Mouse (Mus musculus) embryo, embryonic 11.5 days (tissue): ENCODE results near the gene Hnrnph1.
A peak's percentile ranks its signal among the peaks of the same experiment; 100 is the strongest.
"Not testable (repeated sequence)": the region's sequence is repeated elsewhere in the genome, so short reads cannot be mapped to it uniquely, and the experiment has no call there.

Source experiments
- DNase-seq: peaks from one replicate; pipeline ENCODE4 v3.0.0-alpha.2; 2012; ENCODE audit warnings: low read depth, low spot score

Gene Hnrnph1

DNA sequence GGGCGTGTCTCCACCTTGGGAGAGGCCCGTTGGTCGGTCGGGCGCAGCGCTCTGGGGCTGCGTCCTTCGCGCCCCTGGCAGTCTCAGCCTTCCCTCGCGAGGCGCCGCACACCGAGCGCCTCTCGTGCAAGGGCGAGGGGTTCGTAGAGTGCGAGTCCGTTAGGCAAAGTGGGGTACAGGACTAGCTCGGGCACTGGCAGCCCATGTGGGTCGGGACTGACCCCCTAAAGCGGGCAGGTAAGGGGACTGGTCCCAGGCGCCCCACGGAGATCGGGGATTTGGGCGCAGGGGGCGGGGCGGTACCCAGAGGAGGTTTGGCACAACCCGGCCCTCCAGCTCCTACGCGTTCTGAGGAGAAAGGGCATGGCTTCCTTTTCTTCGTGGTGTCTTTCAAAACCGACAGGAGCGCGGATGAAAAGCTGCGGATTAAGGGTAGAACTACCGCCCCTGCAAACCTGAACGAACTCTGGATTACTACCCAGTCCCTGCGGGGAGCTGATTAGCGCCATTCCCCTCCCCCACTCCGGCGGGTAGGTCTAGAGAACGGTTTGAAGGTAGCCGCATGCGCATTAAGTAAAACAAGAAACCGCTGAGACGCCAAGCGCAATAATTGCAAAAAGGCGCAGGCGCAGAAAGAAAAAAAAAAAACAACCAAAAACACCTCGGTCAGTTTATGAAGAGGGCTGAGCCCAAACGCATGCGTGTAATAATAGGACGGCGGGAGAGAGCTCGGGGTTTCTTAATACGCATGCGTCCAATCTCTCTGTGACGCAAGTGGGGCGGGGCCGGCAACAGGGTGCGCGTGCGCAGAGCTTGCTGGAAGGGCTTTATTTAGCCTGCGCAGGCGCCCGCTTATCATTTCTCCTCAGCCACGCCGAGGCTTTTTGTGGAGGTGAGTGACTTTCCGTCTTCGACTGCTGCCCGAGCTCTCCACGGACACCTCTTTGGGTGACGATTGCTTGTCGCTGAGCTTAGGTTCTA lies at the start of gene Hnrnph1:
Gene Hnrnph1 (plus strand): TSS at position 80 of the 981 bp plus-strand sequence.
- DNase-seq: peak; percentile 98

- no peak for DNase-seq
These were observed 48.6 kb upstream of the Hnrnph1 start for GRCm38 (mm10) chr11:50328075-50328625.

- no peak for DNase-seq
These were observed 47.4 kb upstream of the Hnrnph1 start for GRCm38 (mm10) chr11:50329378-50329777.

- DNase-seq: no peak
These were observed 43.6 kb upstream of the Hnrnph1 start for GRCm38 (mm10) chr11:50333181-50333580.

DNA sequence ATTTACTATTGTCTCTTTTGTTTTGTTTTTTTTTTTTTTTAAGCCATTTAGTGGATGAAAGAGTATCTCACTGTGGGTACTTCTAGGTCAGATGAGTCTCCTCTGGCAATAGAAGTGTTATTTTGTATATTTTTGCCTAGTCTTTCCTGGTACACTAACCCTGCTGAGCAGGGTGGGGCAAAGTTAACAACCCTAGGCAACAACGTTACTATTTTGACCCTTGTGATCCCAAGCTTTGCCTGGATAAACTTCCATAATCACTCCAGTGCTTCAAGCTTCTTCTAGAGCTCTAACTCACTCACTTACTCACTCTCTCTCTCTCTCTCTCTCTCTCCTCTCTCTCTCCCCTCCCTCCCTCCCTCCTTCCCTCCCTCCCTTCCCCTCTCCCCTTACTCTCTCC lies 40.7 kb upstream of the Hnrnph1 start:
- no peak for DNase-seq

DNA sequence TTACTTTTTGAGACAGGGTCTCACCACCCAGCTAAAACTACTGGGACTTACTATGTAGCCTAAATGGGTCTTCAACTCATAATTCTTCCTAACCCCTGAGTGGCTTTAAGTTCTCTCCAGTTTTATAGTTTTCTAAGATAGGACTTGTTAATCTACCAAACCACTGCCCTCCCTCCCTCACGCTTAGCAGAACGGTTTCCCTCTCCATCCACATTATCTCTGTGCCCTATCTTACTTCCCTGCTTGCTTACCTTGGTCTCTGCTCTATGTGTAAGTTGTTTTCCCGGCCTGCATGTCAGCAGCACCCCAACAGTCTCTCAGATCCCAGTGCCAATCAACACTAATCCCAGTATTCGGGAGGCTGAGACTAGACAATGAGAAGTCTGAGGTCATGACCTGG lies 39.9 kb upstream of the Hnrnph1 start:
- no peak for DNase-seq

DNA sequence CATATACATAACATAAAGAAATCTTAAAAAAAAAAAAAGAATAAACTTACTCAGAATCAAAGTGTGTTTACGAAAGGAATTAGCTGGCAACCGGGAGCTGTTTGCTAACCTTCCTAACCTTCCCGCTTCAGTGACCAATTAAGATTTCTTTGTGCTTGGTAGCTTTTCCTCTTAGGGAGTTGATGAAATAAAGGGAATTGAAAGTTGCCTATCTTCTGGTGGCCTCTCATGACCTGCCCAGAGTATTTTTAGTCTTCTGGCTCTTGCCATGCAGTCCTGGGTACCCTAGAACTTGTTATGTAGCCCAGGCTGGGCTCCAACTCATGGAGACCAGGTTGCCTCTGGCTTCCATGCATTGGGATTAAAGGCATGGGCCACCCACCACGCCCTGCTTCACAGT lies 31.3 kb upstream of the Hnrnph1 start:
- DNase-seq: no peak

DNA sequence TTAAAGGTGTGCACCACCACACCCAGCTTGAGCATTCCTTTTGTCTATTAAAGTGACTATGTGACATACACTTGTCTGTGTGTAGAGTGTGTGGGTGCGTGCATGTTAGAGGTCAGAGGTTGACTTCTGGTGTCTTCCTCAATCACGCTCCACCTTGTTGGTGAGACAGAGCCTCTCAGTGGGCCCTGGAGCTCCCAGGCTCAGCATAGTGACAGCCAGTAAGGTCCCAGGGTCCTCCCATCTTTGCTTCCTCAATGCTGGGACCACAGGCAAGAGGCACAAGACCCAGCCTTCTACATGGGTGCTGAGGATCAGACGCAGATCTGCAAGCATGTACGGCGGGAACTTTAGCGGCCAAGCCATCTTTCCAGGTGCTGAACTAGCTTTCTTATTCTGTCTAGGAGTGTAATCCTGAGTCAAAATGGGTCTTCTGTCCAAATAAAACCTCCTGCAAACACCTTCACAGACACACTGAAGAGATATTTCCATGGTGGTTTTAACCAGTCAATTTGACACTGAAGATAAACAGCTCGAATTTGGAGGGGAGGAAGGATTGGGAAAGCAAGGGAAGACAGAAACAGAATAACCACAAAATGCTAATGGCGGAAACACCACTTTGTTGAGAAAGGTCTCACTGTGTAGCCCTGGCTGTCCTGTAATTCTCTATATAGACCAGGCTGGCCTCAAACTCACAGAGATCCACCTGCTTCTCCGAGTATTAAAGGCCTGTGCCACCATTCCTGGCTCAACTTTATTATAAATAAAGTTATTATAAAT lies 30.3 kb upstream of the Hnrnph1 start:
- no peak for DNase-seq

GRCm38 (mm10) chr11:50352177-50352576 lies 24.6 kb upstream of the Hnrnph1 start:
- DNase-seq: no peak

- no peak for DNase-seq
These were observed 22.6 kb upstream of the Hnrnph1 start, which contains the start of gene Cby3 for GRCm38 (mm10) chr11:50354162-50354561. TSS of gene Cby3 (plus strand) at chr11:50354462.

DNA sequence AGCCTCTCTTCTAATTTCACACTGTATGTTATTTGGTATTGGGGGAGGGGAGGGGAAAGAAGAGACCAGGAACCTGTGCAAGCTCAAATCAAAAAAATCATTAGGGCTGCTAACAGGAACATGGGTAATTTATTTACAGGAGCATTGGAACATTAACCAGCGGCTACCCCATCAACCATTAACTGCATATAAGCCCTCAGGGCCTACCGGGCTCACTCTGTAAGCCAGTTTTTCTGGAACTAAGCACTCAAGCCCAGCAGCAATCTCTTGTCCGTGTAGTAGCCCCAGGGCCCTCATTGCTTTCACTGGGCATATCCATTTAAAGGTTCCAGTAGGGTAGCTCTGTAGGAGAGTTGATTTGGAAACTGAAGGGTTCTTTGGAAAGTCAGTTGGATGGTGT lies 21.9 kb upstream of the Hnrnph1 start:
- DNase-seq: no peak

GRCm38 (mm10) chr11:50355395-50355794 lies 21.4 kb upstream of the Hnrnph1 start:
- no peak for DNase-seq

DNA sequence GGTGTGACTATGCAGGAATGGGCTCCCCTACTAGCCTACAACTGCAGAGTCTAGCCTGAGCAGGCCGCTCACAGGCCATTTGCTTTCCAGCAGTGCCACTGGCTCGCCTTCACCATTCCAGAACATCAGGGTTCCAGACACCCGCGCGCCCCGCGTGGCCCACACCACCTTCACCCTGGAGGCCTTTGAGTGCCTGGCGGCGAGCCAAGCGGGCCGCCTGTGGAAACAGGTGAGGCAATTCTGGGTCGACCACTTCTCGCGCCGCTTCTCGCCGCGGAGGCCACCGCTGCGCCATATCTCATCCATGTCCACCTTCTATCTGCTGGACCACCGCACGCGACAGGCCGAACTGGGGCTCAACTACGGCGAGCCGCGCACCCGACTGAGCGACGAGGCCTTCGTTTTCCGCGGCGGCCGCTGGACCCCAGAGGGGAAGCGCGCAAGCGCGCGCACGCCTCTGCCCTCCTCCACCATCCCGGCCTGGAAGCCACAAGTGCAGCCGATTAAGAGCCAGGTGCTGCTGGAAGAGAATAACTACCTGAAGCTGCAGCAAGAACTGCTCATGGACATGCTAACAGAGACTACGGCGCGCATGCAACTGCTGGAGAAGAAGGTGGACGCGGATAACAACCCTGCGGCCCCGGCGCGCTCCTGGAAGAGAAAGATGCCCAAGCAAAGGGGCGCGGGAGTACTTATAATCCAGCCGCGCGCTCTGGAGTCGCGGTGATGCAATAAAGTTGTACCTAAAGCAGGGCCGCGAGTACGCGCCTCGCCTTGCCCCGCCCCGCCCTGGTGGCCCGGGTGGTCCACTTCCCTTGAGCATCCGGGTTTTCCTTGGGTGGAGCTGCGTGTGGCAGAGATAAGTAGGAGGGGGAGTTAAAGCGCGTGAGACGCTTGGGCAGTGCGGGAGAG lies 17.6 kb upstream of the Hnrnph1 start:
- peak; percentile 43 for DNase-seq

- DNase-seq: not testable (repeated sequence)
These were observed 15.5 kb upstream of the Hnrnph1 start for GRCm38 (mm10) chr11:50361282-50361681.

DNA sequence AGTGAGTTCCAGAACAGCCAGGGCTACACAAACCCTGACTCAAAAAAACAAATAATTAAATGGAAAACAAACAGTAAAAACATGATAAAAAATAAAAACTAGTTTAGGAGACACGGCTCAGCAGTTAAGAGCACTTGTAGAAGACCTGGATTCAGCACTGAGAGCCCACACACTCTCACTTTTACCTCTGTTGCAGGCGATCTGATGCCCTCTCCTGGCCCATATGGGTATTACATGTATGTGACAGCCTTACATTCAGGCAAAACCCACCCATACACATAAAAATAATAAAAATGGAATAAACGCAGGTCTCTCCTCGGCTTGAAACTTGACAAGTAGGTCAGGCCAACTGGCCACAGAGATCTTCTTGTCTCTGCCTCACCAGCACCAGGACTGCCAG lies 12.2 kb upstream of the Hnrnph1 start:
- peak; percentile 65 for DNase-seq

- no peak for DNase-seq
These were observed 11.5 kb upstream of the Hnrnph1 start for GRCm38 (mm10) chr11:50365322-50365721.

- DNase-seq: no peak
These were observed 9.3 kb upstream of the Hnrnph1 start for GRCm38 (mm10) chr11:50367531-50367930.

DNA sequence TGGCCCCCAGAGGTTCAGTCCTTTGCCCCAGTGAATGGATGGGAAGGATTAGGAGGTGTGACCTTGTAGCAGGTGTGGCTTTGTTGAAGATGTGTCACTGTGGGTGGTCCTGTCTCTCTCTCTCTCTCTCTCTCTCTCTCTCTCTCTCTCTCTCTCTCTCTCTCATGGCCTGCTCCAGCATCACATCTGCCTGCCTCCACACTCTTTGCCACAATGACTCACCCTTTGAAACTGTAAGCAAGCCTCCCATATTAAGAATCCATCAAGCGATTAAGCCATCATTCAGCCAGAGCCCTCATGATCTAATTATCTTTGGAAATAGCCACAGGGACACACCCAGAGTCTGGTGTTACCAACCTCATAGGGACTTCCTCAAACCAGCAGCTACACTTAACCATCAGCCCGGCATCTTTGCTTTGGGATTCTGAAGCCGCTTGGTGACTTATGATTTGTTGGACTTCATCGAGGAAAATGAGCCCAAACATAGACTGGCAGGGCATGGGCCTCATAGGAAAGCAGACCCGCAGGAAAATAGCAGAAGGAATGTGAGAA lies 7.4 kb upstream of the Hnrnph1 start:
- no peak for DNase-seq

- DNase-seq: no peak
These were observed 5.8 kb upstream of the Hnrnph1 start for GRCm38 (mm10) chr11:50370969-50371368.

- DNase-seq: peak; percentile 59
These were observed 5.4 kb upstream of the Hnrnph1 start for GRCm38 (mm10) chr11:50371399-50371841.

DNA sequence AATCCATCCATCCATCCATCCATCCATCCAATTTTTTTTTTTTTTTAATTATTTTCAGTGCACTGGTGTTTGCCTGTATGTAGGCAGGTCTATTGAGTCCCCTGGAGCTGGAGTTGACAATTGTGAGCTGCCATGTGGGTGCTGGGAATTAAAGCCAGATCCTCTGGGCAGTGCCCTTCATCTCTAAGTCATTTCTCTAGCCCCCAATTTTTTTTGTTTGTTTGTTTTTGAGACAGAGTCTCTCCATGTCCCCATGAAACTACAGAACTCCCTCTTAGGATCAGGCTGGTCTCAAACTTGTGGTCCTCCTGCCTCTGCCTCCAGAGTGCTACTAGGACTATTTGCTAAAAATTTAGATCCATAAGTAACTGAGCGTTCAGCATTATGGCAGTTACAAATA lies 4.9 kb upstream of the Hnrnph1 start:
- no peak for DNase-seq
